Mouse (Mus musculus): ENCODE measurements around the gene Prelp.

- TF ChIP-seq CTCF (IDR thresholded peaks at IDR 0.05; ENCODE audit: extremely low read depth, insufficient read length, insufficient replicate concordance, low read depth, low read length) (no peak), POLR2A (IDR thresholded peaks at IDR 0.05; ENCODE audit: low read depth, low read length) (no peak)
Measured at GRCm38 (mm10) chr1:133887538-133888250, 33.5 kb downstream of the Prelp start.
